ENCODE assay signal across 16 mouse cellular contexts in the genomic region with DNA sequence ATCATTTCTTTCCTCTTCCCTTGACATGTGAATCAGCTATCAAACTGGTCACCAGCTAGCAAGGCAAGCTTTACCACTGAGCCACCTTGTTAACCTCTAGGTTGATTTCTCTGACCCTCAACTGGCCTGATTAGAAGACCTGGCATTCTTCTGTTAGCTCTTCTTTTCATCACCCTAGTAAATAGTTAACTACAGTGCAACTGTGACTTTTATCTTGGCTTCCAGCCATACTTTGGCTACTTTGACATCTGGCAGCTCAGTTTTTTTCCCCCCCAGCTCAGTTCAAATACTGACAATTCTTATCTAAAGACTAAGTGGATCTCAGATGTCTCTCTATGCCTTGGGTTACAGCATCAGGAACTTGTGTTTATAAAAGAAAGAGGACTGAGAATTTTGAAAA. TPM values are rescaled to one million over a fixed set of nuclear protein-coding genes. Genes with fewer than 3 reads are reported as not detected.
A peak's percentile ranks its signal among the peaks of the same experiment; 100 is the strongest.
DNase-seq lines count a peak whose midpoint lies in the region; ATAC-seq lines count a peak whose summit lies in the region.
"Had no signal": no experiment of that assay in that cellular context is flagged by ENCODE, and none has a peak within 500 bp of the region (broad histone marks: within the 10 kb centered on the region; RNA-seq: fewer than 3 reads in every experiment).

No protein-coding gene starts in this region.

- intact Hi-C loops in heart, postnatal 25 days (cut with DNase I) = no loop called here

- peak; percentile 27; the same call in 1 of the 2 replicates for ATAC-seq in lung, embryonic 16.5 days (ENCODE audit: low read depth)
- ATAC-seq in hindbrain, embryonic 14.5 days (ENCODE audit: low FRiP score) = no peak
- ATAC-seq in hindbrain, embryonic 13.5 days (ENCODE audit: low FRiP score) = no peak

- no peak overlapping the region for H3K4me2 ChIP-seq in lung, embryonic 16.5 days (ENCODE audit: low read depth, low read length)
- no peak overlapping the region for H3K4me2 ChIP-seq in hindbrain, embryonic 14.5 days (replicated peaks)
- H3K4me2 ChIP-seq in hindbrain, embryonic 13.5 days = no peak overlapping the region

- peaks cover 15% of the 10 kb centered on the region for H3K4me1 ChIP-seq in lung, embryonic 16.5 days (replicated peaks; ENCODE audit: control insufficient read depth, insufficient read depth, low read length)
- H3K4me1 ChIP-seq in hindbrain, embryonic 14.5 days (replicated peaks; ENCODE audit: control insufficient read depth, insufficient read depth, low read length) = no peaks in the 10 kb centered on the region
- peaks cover 4% of the 10 kb centered on the region; the same call in 1 of the 2 replicates for H3K4me1 ChIP-seq in hindbrain, embryonic 13.5 days (replicated peaks)

- no peak overlapping the region for H3K4me3 ChIP-seq in lung, embryonic 16.5 days (ENCODE audit: low read length)
- no peak overlapping the region for H3K4me3 ChIP-seq in hindbrain, embryonic 14.5 days (replicated peaks; ENCODE audit: low read length)
- no peak overlapping the region for H3K4me3 ChIP-seq in hindbrain, embryonic 13.5 days

- H3K27me3 ChIP-seq in lung, embryonic 16.5 days (ENCODE audit: control insufficient read depth, insufficient read depth, low read depth, low read length) = no peaks in the 10 kb centered on the region
- no peaks in the 10 kb centered on the region for H3K27me3 ChIP-seq in hindbrain, embryonic 14.5 days (ENCODE audit: control insufficient read depth, insufficient read depth, low read length)
- H3K27me3 ChIP-seq in hindbrain, embryonic 13.5 days = no peaks in the 10 kb centered on the region

- DNase-seq in heart, adult 11 months = peak; percentile 19
- DNase-seq in heart, postnatal 25 days (ENCODE audit: low spot score) = no peak
- DNase-seq in lung, postnatal 36 days = no peak
- DNase-seq in large intestine, adult 2 months (ENCODE audit: low read depth, low spot score) = peak; percentile 39
- DNase-seq in yolk sac, embryonic 10.5 days (ENCODE audit: low spot score) = peak; percentile 75
- DNase-seq in hindbrain, embryonic 14.5 days (ENCODE audit: low spot score) = no peak
- DNase-seq: cerebellum, adult 9-10 months; right cerebral cortex, postnatal 25 days had no signal

- H3K9me3 ChIP-seq in lung, embryonic 16.5 days (ENCODE audit: control insufficient read depth, low read length) = no peaks in the 10 kb centered on the region
- H3K9me3 ChIP-seq in hindbrain, embryonic 14.5 days (ENCODE audit: control insufficient read depth, low read length) = no peaks in the 10 kb centered on the region
- no peaks in the 10 kb centered on the region for H3K9me3 ChIP-seq in hindbrain, embryonic 13.5 days

- no peak overlapping the region for H3K27ac ChIP-seq in lung, embryonic 16.5 days (ENCODE audit: low read length)
- H3K27ac ChIP-seq in hindbrain, embryonic 14.5 days = no peak overlapping the region
- no peak overlapping the region for H3K27ac ChIP-seq in hindbrain, embryonic 13.5 days
- H3K27ac ChIP-seq: macrophage had no signal

- H3K36me3 ChIP-seq in lung, embryonic 16.5 days (ENCODE audit: control insufficient read depth, insufficient read depth, low read length) = no peaks in the 10 kb centered on the region
- no peaks in the 10 kb centered on the region for H3K36me3 ChIP-seq in hindbrain, embryonic 14.5 days (replicated peaks; ENCODE audit: control insufficient read depth, insufficient read depth)
- H3K36me3 ChIP-seq in hindbrain, embryonic 13.5 days = no peaks in the 10 kb centered on the region

- no peak overlapping the region for H3K9ac ChIP-seq in lung, embryonic 16.5 days (ENCODE audit: low read length)
- H3K9ac ChIP-seq in hindbrain, embryonic 14.5 days = no peak overlapping the region
- no peak overlapping the region for H3K9ac ChIP-seq in hindbrain, embryonic 13.5 days

RNA-seq across cellular contexts. Expression of a gene that starts 7.4 kb away (rescaled TPM):
- not detected for total RNA-seq in heart, postnatal 25 days (2021)
- 0.10 TPM in 1 of 2 replicates, not detected in the other for polyA plus RNA-seq in lung, embryonic 16.5 days (2015; fragmentation: Nextera tagmentation; extraction: Ambion mirVana)
- polyA plus RNA-seq in large intestine, adult 2 months (2012; rRNA removed) = 0.07 TPM in 1 of 2 replicates, not detected in the other
- 0.08 TPM in 1 of 2 replicates, not detected in the other for polyA plus RNA-seq in hindbrain, embryonic 14.5 days (2014; fragmentation: Nextera tagmentation; extraction: Ambion mirVana)
- not detected in 2 replicates for polyA plus RNA-seq in hindbrain, embryonic 13.5 days (2015; fragmentation: Nextera tagmentation; extraction: Ambion mirVana)
- total RNA-seq: ES-E14; gastrocnemius, adult 8-10 months had no signal
- polyA plus RNA-seq: forebrain, embryonic 11.5 days; heart, embryonic 14.5 days; macrophage had no signal

RNA-seq across cellular contexts. Expression of a gene that starts 49.6 kb away (rescaled TPM):
- not detected for total RNA-seq in heart, postnatal 25 days (2021)
- 0.63 TPM in 1 of 2 replicates, not detected in the other for polyA plus RNA-seq in lung, embryonic 16.5 days (2015; fragmentation: Nextera tagmentation; extraction: Ambion mirVana)
- polyA plus RNA-seq in large intestine, adult 2 months (2012; rRNA removed) = 0.14 TPM in 1 of 2 replicates, not detected in the other
- not detected in 2 replicates for polyA plus RNA-seq in hindbrain, embryonic 14.5 days (2014; fragmentation: Nextera tagmentation; extraction: Ambion mirVana)
- not detected in 2 replicates for polyA plus RNA-seq in hindbrain, embryonic 13.5 days (2015; fragmentation: Nextera tagmentation; extraction: Ambion mirVana)
- total RNA-seq: ES-E14; left cerebral cortex, adult 8-10 months had no signal
- polyA plus RNA-seq: forebrain, embryonic 11.5 days; heart, embryonic 14.5 days; macrophage had no signal

Comparison
In these comparisons a context has a peak if more than half of its experiments do, and no peak if none do; other contexts are left out.
1. DNase-seq: peak in heart, adult 11 months (single experiment), large intestine, adult 2 months (single experiment) and yolk sac, embryonic 10.5 days (single experiment); none in heart, postnatal 25 days (single experiment), lung, postnatal 36 days (single experiment) and hindbrain, embryonic 14.5 days (single experiment).